Mouse (Mus musculus) right cerebral cortex, postnatal 36 days (tissue): ENCODE measurements around the gene A930004D18Rik.

ENCODE experiments used
- DNase-seq, 2 experiments: peaks; one replicate each; pipeline ENCODE4 v3.0.0; 2022; ENCODE audit warnings: low spot score in 2 of 2, mixed read lengths in 1 of 2

The A930004D18Rik gene

DNA sequence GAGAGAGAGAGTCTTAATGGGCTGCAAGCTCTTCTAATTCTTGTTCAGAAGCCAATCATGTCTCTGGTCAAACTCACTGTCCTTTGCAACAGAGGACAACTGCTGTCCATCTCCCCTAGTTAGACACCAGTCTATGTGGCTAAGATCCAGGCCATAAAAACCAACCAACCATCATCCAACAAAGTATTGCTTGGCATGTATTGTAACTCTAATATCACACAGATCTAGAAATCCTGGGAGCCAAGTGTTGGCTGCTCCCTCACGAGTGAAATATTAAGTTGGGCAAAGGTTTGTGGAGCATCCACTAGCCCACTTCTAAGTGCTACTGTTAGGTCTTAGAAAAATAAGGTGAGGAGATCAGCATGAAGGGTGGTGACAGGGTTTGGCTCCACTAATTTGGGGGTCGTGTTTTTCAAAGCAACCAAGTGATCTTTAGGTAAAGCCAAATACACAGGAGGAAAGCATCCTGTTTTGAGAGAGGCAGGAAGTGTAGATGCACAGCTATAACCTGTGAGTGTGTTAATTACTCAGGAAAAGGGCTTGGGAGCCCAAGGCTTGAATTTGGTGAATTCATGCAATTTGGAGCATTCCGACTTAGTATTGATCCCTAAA is 710 bp upstream of the A930004D18Rik start:
- DNase-seq, result no peak

- DNase-seq, result no peak
Measured at GRCm38 (mm10) chr2:18034371-18035250, 2.9 kb downstream of the A930004D18Rik start.

GRCm38 (mm10) chr2:18033166-18034108 is 4.1 kb downstream of the A930004D18Rik start:
- no peak for DNase-seq

- DNase-seq, result no peak
Measured at GRCm38 (mm10) chr2:18032538-18032895, 5.0 kb downstream of the A930004D18Rik start.

- DNase-seq, result no peak
Measured at GRCm38 (mm10) chr2:18031831-18032537, 5.6 kb downstream of the A930004D18Rik start.

GRCm38 (mm10) chr2:18031271-18031821 is 6.2 kb downstream of the A930004D18Rik start:
- DNase-seq, result no peak

DNA sequence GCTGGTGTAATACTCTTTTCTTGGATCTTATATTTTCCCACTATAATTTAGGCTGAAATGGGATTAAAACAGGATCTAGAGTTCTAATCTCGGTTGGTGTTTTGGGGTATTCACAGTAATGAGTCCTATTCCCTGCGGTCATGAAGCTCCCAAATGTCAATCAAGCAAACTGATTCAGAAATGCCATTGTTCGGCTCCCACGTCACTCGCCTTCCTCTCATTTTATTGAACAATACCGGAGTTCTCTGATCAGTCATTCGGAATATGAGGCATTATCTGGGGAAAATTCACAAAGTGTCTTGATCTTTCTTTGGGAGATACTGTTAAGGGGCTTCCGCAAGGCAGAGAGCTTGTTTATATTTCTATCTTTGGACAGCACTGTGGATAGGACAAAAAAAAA is 7.0 kb downstream of the A930004D18Rik start:
- DNase-seq, result no peak

DNA sequence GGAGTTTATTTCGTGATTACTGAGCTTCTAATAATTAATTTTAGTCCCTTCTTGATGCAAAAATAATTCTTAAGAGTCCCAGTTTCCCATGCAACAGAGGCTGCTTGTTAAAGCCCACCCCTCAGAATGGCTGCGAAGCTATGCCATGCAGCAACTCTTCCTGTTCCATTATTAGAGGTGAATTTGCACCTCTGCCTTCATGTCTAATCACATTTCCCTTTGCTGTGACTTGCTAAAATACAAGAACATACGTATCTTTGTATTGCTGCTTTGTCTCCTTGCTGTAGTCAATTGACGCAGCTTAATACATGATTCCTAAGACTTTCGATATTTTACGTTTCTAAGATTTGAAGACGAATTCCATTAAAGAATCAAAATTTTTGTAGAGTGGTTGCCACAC is 7.9 kb downstream of the A930004D18Rik start:
- no peak for DNase-seq

DNA sequence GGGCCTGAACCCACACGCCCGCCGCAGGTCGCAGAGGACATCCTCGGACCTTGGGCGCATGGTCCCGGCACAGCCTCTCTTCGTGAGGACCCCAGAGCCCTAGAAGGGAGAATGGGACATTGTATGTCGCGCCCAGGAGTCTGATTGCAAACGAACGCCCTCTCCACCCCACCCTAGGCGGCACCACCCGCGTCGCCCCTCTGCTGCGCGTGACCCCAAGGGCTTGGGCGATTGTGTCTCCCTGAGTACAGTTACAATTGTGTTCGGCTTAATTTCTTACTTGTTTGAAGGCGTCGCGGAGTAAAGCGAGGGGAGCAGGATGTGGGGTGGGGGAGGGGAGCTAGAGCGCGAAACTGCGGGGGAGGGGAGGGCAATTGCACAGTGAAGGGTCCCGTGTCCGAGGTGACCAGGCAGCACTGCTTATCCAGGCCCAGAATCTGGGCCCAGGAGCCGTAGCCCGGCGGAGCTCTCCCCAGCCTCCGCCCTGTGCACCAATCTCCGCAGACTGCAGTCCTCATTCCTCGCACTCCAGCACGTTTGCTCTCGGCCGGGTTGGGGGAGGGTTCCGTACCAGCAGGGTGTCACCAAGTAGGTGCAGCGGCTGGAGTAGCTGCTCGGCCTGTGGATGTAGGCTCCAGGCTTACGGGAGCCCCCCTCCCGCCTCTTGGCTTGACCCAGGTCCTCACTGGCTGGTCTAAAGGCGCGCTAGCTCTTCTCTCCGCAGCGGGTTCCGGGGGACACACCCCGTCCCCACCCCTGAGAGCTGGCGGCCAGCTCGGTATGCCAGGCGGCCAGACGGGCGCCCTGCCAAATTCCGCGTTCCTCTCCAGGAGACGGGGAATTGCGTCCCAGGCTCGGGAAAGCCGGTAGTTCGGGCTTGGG is 9.2 kb downstream of the A930004D18Rik start:
- peak; percentile 65 to 76 for DNase-seq

DNA sequence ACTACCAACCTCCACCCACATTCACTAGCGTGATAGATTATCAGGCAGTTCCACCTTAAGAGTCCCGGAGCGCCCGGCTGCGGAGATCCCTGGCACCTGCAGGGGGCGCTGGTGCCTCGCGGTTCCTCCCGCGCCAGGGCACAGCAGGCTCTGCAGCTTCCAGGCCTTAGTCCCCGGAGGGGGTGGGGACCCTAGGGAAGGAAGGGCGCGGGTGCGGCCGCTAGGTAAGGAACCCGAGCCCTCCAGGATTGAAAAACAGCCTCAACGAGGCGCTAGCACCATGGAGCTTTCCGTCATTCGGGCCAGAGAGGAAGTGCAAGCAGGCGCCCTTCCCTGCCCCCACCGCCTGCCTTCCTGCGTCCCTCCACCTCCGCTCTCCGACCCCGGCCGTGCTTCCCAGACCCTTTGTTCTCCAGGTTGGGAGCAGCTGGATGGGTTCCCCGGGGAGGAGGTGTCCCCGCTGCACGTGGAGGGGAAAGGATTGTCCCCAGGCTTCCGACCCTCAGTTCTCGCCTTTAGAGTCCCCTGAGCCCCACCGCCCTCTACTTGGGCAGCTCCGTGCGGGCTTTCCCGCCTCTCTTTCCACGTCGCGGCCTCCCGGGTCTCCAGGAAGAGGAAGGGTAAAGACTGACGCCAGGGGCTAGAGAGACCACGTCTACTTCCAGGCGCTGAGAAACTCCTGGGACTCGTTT is 9.9 kb downstream of the A930004D18Rik start:
- DNase-seq, result peak; percentile 90 to 91

GRCm38 (mm10) chr2:18026116-18026947 is 11.2 kb downstream of the A930004D18Rik start:
- peak; percentile 22 to 42 for DNase-seq

DNA sequence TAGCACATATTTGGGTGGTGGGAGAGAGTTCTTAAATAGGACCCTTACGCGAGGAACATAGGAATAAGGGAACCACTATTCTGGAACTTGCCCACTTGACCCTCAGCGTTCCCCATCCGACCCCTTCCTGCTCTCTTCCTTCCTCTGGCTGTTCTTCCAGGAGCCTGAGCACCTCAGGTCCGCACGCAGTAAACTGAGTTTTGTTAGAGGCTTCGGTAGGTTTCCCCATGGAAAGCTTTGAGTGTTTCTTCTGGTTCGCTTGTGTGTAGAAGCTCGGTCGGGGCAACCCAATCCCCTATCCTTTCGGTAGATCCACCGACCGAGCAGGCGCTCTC is 11.8 kb downstream of the A930004D18Rik start:
- DNase-seq, result no peak

GRCm38 (mm10) chr2:18025116-18025515 is 12.4 kb downstream of the A930004D18Rik start:
- DNase-seq, result no peak

GRCm38 (mm10) chr2:18022886-18023285 is 14.7 kb downstream of the A930004D18Rik start:
- DNase-seq, result no peak

GRCm38 (mm10) chr2:18019122-18019521 is 18.4 kb downstream of the A930004D18Rik start:
- no peak for DNase-seq

GRCm38 (mm10) chr2:18017321-18017720 is 20.2 kb downstream of the A930004D18Rik start:
- DNase-seq, result no peak

- DNase-seq, result no peak
Measured at GRCm38 (mm10) chr2:18016639-18017038, 20.9 kb downstream of the A930004D18Rik start.

GRCm38 (mm10) chr2:18015581-18015980 is 22.0 kb downstream of the A930004D18Rik start:
- DNase-seq, result no peak

- no peak for DNase-seq
Measured at GRCm38 (mm10) chr2:18012866-18013265, 24.7 kb downstream of the A930004D18Rik start.
